Mouse (Mus musculus) E14TG2a.4 (cell line): ENCODE measurements around the gene Try4.
"Not testable (repeated sequence)": the region's sequence is repeated elsewhere in the genome, so short reads cannot be mapped to it uniquely, and the experiment has no call there.

Source experiments
- H3K27me3 ChIP-seq: 2 replicates; pipeline ENCODE4 v1.6.1; 2014; ENCODE audit warnings: low read length, control low read depth; ENCODE audit not compliant: insufficient read depth
- H3K36me3 ChIP-seq: 2 replicates; pipeline ENCODE4 v1.6.1; 2014; ENCODE audit warnings: low read length, control low read depth; ENCODE audit not compliant: insufficient read depth
- H3K4me1 ChIP-seq: replicated peaks from 2 replicates; pipeline ENCODE4 v1.6.1; 2014; ENCODE audit warnings: low read depth, low read length, control low read depth
- H3K4me3 ChIP-seq: replicated peaks from 2 replicates; pipeline ENCODE4 v1.5.1; 2014; ENCODE audit warnings: mild to moderate bottlenecking, low read length
- H3K9me3 ChIP-seq: 2 replicates; pipeline ENCODE4 v1.6.1; 2014; ENCODE audit warnings: low read length, control low read depth
- CTCF ChIP-seq: conservative IDR thresholded peaks from 2 replicates; pipeline ENCODE4 v1.5.1; 2014; ENCODE audit warnings: low read length
- NANOG ChIP-seq: IDR thresholded peaks from 2 replicates; pipeline ENCODE4 v1.6.1; 2014; ENCODE audit warnings: borderline replicate concordance, low read length, mixed read lengths
- POU5F1 ChIP-seq: IDR thresholded peaks from 2 replicates; pipeline ENCODE4 v1.6.1; 2014; ENCODE audit warnings: low read length, borderline replicate concordance

Gene Try4

DNA sequence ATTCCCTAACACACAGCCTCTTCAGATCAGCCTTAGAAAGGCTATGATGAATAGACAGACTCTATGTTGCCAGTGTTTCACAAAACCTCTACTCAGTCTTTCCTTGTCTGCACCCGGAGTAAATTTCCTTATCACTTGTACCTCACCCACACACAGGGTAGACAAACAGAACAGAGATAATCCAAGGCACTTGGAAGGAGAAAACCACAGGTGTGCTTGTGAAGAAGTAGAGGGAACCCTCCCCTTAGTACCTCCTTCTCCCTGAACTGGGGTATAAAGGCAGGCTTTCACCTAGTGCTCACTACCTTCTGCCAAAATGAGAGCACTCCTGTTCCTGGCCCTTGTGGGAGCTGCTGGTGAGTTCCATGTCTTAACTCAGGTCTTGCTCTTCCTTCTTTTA is at the start of gene Try4:
Try4 (plus strand) TSS at position 301 of the 400 bp plus-strand sequence.
- Histone ChIP-seq H3K4me3 (no peak within 1 kb of the TSS), H3K36me3 (no peaks in the 10 kb centered on the region), H3K27me3 (no peaks in the 10 kb centered on the region), H3K9me3 (peaks cover 18% of the 10 kb centered on the region; the same call in 1 of the 2 replicates), H3K4me1 (peaks cover 15% of the 10 kb centered on the region; the same call in 1 of the 2 replicates)
- TF ChIP-seq NANOG: no peak
- TF ChIP-seq POU5F1: no peak
- no peak for TF ChIP-seq CTCF

DNA sequence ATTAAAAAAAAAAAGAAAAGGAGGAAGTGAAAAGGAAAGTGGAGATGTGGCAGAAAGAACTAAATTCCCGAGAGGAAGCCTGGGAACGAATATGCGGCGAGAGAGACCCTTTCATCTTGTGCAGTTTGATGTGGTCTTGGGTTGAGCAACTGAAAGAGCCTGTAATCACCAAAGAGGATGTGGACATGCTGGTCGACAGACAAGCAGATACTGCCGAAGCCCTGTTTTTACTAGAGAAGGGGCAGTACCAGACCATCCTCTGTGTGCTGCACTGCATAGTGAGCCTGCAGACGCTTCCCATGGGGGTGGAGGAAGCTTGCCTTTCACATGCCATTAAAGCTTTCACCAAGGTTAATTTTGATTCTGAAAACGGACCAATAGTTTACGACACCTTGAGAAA is 48.8 kb upstream of the Try4 start:
- not testable (repeated sequence) for H3K9me3 ChIP-seq, H3K36me3 ChIP-seq, H3K4me1 ChIP-seq, H3K27me3 ChIP-seq, H3K4me3 ChIP-seq

DNA sequence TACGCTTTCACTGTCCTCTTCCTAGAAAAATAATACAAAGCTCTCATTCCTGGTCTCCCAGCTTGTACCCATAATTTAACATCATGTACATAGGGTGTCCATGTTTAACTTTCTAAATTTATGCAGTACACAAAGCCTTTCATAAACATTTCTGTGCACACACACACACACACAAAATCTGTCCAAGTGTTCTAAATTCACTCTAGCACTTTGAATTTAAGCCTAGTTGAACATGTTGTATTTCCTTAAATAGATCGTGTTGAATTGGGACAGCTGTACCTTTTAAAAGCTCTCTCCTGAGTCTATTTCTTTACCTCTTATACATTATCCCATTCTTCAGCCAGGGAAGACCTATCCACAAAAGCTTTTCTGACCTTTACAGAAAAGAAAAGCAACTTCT is 45.6 kb upstream of the Try4 start:
- H3K4me3 ChIP-seq: no peak overlapping the region
- no peaks in the 10 kb centered on the region for H3K4me1 ChIP-seq
- H3K27me3 ChIP-seq: no peaks in the 10 kb centered on the region
- no peaks in the 10 kb centered on the region for H3K36me3 ChIP-seq
- H3K9me3 ChIP-seq: peaks cover 10% of the 10 kb centered on the region; the same call in 1 of the 2 replicates
- no peak for TF ChIP-seq POU5F1

DNA sequence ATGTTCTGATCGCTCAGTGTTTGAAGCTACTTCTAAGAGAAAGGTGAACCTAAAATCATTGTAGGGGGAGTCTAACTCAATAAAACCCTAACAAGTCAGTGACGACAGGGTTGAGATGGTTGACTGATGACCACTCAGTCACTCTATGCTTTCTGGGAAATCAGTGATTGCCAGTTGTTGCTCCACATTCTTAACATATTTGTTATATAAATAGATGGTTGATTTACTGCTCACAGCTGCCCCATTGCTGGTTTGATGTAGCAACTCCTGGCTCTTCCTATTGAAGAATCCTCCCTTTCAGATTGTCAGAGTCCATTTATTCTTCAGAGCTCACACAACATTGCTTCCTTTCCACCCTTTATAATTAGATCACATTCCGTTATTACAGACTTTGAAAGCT is 44.6 kb upstream of the Try4 start:
- no peaks in the 10 kb centered on the region for H3K36me3 ChIP-seq
- no peaks in the 10 kb centered on the region for H3K27me3 ChIP-seq
- peaks cover 10% of the 10 kb centered on the region; the same call in 1 of the 2 replicates for H3K9me3 ChIP-seq
- no peaks in the 10 kb centered on the region for H3K4me1 ChIP-seq
- H3K4me3 ChIP-seq: no peak overlapping the region
- TF ChIP-seq POU5F1: no peak

DNA sequence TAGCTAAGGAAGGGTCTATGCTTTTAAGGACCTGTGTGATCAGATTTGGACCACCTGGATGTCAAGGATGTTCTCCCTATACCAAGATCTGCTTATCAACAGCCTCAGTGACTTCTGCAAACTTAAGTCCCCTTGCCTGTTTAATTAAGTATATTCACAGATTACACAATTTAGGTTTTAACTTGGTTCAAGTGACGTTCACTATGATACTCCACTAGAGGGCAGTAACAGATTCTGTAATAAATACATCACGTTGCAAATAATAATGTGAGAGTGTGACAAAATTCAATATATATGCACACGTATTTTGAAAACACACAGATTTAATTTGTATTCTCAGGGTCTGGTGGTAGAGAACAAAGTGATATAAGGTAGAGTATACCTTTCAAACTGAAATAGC is 39.3 kb upstream of the Try4 start:
- Histone ChIP-seq H3K27me3 (no peaks in the 10 kb centered on the region), H3K4me3 (no peak overlapping the region), H3K9me3 (peaks cover 34% of the 10 kb centered on the region; the same call in 1 of the 2 replicates), H3K4me1 (no peaks in the 10 kb centered on the region), H3K36me3 (no peaks in the 10 kb centered on the region)
- peak; percentile 37 for TF ChIP-seq CTCF
- TF ChIP-seq POU5F1: no peak

DNA sequence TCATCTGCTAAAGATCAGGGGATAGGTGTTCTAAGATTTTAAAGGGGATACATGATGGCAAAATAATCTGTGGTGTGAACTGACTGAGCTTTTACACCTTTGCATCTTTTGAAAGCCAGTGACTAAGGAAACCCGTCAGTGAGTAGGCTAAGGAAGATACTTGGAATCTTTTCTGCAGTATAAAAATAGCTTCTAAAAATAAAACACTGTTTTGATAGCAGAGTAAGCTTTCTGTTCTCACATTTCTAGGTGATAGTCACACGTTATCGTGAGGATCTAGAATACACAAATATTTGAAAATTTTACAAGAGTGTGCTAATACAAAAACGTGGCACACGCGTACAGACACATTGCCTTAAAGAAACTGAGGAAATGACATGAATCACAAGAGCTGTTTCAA is 35.9 kb upstream of the Try4 start:
- Histone ChIP-seq H3K36me3 (no peaks in the 10 kb centered on the region), H3K4me3 (no peak overlapping the region), H3K9me3 (peaks cover 23% of the 10 kb centered on the region; the same call in 1 of the 2 replicates), H3K4me1 (no peaks in the 10 kb centered on the region), H3K27me3 (no peaks in the 10 kb centered on the region)
- TF ChIP-seq CTCF (no peak), NANOG (no peak), POU5F1 (no peak)

DNA sequence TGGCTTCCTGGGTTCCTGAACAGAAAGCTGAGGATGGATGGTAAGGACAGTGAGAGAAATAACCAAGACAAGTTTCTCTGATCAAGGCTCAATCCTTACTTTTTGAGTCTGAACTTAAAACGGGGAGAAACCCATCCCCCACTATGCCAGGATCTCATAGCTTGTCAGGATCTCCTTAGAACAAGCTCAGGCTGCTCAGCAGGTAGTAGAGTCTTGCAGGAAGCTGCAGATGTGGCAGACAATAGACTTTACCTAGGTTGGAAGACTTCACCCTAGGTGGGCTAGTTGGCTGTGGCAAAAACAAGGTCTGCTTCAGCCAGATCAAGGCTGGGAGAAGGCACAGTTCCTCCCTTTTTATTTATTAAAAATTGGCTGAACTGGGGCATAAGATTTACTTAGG is 3.8 kb upstream of the Try4 start:
- TF ChIP-seq POU5F1 (no peak), NANOG (peak; percentile 64; the same call in 1 of the 2 replicates), CTCF (no peak)
- peaks cover 15% of the 10 kb centered on the region; the same call in 1 of the 2 replicates for H3K4me1 ChIP-seq
- peaks cover 19% of the 10 kb centered on the region; the same call in 1 of the 2 replicates for H3K9me3 ChIP-seq
- H3K27me3 ChIP-seq: no peaks in the 10 kb centered on the region
- H3K36me3 ChIP-seq: no peaks in the 10 kb centered on the region
- H3K4me3 ChIP-seq: no peak overlapping the region

DNA sequence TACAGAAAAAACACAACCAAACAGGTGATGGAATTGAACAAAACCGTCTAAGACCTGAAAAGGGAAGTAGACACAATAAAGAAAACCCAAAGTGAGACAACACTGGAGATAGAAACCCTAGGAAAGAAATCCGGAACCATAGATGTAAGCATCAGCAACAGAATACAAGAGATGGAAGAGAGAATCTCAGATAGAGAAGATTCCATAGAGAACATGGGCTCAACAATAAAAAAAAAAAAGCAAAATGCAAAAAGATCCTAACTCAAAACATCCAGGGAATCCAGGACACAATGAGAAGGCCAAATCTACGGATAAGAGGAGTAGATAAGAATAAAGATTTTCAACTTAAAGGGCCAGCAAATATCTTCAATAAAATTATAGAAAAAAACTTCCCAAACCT is 14.7 kb downstream of the Try4 start, which contains the start of gene Try5:
Try5 (minus strand) TSS at position 101 of the 400 bp plus-strand sequence.
- not testable (repeated sequence) for H3K36me3 ChIP-seq, H3K4me3 ChIP-seq, H3K27me3 ChIP-seq, H3K4me1 ChIP-seq, H3K9me3 ChIP-seq

DNA sequence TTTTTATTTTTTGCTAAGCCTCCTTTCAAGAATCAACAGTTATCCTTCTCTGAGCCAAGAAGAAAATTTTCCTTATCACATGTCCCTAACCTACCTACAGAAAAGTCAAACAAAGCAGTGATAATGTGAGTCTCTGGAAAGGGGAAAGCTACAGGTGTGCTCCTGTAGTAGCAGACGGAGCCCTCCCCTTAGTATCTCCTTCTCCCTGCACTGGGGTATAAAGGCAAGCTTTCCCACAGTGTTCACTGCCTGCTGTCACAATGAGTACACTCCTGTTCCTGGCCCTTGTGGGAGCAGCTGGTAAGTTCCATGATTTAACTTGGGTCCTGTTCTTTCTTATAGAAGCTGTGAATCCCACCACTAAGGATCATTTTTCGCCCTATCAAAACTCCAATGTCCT is 51.9 kb downstream of the Try4 start, which contains the start of gene Try10:
Try10 (plus strand) TSS at position 174 of the 400 bp plus-strand sequence.
- H3K9me3 ChIP-seq: no peaks in the 10 kb centered on the region
- TF ChIP-seq POU5F1: no peak
- TF ChIP-seq NANOG: no peak
- TF ChIP-seq CTCF: no peak
- no peak within 1 kb of the TSS for H3K4me3 ChIP-seq
- no peaks in the 10 kb centered on the region for H3K27me3 ChIP-seq
- H3K36me3 ChIP-seq: no peaks in the 10 kb centered on the region
- H3K4me1 ChIP-seq: no peaks in the 10 kb centered on the region
